Mouse (Mus musculus): ENCODE measurements around the gene Ncbp3.

Ncbp3 gene

GRCm38 (mm10) chr11:73047542-73047996 is at the start of gene Ncbp3:
Gene Ncbp3 (plus strand): TSS chr11:73047783.
- DNase-seq (ENCODE audit: low spot score) = peak; percentile 96

- no peak for DNase-seq (ENCODE audit: low spot score)
Observed at GRCm38 (mm10) chr11:72998771-72999170, 48.8 kb upstream of the Ncbp3 start, which contains the start of gene P2rx1. Gene P2rx1 (plus strand): TSS chr11:72999103.

GRCm38 (mm10) chr11:73001029-73001428 is 46.6 kb upstream of the Ncbp3 start:
- DNase-seq (ENCODE audit: low spot score) = peak; percentile 82

GRCm38 (mm10) chr11:73006377-73006776 is 41.2 kb upstream of the Ncbp3 start:
- DNase-seq (ENCODE audit: low spot score) = no peak

DNA sequence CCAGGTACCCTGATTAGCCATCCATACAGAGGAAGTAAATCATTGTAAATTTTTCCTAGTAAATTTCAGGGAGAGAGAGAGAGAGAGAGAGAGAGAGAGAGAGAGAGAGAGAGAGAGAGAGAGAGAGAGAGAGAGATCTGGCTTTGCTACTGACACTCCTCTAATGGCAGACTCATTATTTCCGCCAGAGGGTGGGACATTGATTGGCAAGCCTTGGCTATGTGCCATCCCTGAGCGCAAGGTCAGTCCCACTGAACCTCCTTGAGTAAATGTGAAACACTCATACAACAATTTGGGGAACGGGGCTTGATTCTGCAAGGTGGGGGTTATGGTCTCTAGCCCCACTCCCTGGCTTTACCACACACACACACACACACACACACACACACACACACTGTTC is 40.5 kb upstream of the Ncbp3 start:
- DNase-seq (ENCODE audit: low spot score) = no peak

DNA sequence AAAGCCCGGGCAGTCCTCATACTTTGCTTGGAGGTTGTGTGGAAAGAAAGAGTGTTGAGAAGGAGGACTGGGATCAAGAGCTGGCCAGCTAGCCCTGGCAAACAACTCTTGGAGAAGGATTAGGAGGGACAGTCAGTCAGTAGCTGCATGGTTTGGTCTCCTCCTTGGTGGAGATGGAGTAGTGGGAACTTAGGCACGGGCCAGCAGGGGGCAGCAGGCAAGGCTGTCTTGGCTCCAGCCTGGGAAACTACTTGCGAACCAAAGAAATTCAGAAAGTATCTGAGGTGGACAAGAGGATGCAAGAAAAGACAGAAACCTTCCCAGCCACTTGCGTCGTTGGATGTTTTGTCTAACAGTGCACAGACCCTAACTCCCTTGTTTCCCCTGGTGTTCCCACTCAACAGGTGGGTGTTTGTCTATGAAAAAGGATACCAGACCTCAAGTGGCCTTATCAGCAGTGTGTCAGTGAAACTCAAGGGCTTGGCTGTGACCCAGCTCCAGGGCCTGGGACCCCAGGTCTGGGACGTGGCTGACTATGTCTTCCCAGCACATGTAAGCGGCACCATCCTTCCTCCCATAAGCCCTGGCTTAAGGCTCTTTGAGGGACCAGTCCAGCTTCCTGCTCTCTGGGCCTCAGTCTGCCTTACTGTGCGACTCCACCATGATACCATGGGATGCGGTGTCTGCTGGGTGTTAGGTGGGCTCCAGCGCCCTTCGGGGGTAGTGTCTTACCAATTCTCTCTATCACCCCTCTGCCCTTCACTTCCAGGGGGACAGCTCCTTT is 39.7 kb upstream of the Ncbp3 start:
- peak; percentile 85 for DNase-seq (ENCODE audit: low spot score)

DNA sequence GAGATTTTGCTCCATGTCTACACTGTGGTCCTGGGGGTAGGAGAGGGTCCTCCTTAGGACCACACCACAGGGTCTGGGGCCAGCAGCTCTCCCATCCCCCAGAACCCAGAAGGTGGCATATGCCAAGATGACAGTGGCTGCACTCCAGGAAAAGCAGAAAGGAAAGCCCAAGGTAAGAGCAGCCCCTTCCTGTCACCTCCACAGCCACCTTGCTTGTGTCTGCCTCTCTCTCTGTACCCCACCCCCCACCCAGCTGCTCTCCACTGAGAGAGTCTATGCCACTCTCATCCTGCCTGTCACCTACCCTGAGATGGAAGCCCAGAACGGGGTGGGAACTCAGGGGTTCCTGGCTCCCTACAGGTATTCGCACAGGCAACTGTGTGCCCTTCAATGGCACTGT is 38.8 kb upstream of the Ncbp3 start:
- DNase-seq (ENCODE audit: low spot score) = no peak

- no peak for DNase-seq (ENCODE audit: low spot score)
Observed at GRCm38 (mm10) chr11:73009531-73010274, 37.9 kb upstream of the Ncbp3 start.

DNA sequence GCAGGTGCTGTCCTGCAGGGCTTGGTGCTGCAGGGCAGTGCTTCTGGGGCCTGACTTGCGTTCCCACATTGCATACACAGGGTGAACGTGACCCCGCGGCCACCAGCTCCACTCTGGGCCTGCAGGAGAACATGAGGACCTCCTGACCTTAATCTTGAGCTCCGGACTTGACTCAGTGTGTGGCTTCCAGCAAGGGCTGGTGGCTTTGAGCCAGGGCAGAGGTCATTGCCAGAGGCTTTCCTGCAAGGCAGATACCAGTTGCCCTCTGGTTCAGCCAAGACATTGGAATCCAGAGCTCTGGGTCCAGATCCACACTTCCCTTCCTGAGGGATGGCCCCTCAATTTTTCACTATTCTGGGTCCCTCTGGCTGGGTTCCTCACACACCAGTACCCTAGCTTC is 33.6 kb upstream of the Ncbp3 start:
- no peak for DNase-seq (ENCODE audit: low spot score)

- no peak for DNase-seq (ENCODE audit: low spot score)
Observed at GRCm38 (mm10) chr11:73014831-73015344, 32.7 kb upstream of the Ncbp3 start.

GRCm38 (mm10) chr11:73015391-73016102 is 32.0 kb upstream of the Ncbp3 start:
- peak; percentile 82 for DNase-seq (ENCODE audit: low spot score)

DNA sequence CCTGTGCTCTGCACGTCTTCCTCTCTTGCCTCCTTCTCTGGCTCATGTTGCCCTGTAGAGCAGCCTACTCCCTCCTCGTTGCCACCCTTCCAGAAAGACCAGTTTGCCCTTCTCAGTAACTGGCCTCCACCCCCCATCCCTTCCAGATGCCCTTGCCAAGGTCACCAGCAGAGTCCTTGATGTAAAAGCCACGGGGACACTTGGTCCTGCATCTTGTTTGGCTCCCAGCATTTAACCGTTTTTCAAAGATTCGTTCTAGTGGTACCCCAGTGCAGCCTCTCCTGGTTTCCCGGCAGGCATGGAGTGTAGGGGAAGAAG is 31.5 kb upstream of the Ncbp3 start:
- DNase-seq (ENCODE audit: low spot score) = no peak

- peak; percentile 92 for DNase-seq (ENCODE audit: low spot score)
Observed at GRCm38 (mm10) chr11:73018471-73019146, 29.0 kb upstream of the Ncbp3 start, which contains the start of gene Camkk1. Gene Camkk1 (plus strand): TSS chr11:73019008.

- no peak for DNase-seq (ENCODE audit: low spot score)
Observed at GRCm38 (mm10) chr11:73019147-73019795, 28.3 kb upstream of the Ncbp3 start.

- DNase-seq (ENCODE audit: low spot score) = no peak
Observed at GRCm38 (mm10) chr11:73020953-73021800, 26.4 kb upstream of the Ncbp3 start.

GRCm38 (mm10) chr11:73023099-73023498 is 24.5 kb upstream of the Ncbp3 start:
- no peak for DNase-seq (ENCODE audit: low spot score)

DNA sequence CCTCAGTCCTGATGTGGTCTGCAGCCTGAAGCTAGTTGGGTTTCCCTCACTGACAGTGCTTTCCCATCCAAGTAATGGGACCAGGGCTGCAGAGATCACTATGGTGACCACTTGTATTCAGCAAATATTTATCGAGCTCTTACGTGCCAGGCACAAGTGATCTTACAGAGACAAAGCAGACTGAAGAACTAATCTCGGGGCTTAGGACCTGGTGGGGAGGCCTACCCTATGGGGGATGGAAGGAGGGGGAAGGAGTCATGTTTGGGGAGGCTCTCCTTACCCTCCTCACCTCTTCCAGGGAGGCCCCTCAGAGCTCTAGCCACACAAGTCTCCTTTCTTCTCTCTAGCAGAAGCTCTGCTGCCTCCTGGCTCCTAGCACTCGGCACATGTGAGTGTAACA is 23.8 kb upstream of the Ncbp3 start:
- no peak for DNase-seq (ENCODE audit: low spot score)

DNA sequence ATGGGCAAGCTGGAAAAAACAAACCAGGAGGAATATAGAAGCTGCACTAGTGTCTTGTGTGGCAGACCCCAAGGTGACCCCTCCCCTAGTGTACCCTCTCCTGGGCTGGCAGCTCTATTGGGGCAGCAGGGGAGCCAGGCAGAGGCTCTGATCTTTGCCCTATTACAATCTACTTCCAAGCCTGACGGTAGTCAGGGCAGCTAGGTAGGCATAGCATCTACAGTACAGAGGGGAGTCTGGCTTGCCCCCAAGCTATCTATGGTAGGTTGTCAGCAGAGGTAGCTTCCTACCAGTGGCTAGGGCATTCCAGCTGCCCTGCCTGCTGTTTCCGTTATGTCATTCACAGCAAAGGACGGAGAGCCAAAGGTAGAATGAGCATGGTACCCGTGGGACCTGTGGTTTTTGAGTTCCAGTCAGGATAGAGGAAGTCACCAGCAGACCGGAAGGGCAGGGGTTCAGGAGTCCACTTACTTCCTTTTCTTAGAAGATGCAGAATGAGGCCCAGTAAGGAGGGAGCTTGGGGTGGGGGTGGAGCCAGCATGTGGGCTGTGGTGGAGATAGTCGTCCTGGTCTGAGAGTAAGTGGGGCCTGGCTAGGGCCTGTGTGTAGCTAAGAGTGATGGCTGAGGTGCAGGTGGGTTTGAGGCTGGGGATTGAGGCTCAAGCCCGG is 23.2 kb upstream of the Ncbp3 start:
- no peak for DNase-seq (ENCODE audit: low spot score)

GRCm38 (mm10) chr11:73026961-73027360 is 20.6 kb upstream of the Ncbp3 start:
- no peak for DNase-seq (ENCODE audit: low spot score)
